Mouse (Mus musculus): Measurements from ENCODE around the gene Pnpla6.

- TF ChIP-seq CTCF (IDR thresholded peaks at IDR 0.05; ENCODE audit: low read depth, low read length) (no peak), POLR2A (IDR thresholded peaks at IDR 0.05; ENCODE audit: insufficient read depth, low read length) (no peak)
These were observed 16.8 kb downstream of the Pnpla6 start for GRCm38 (mm10) chr8:3531936-3532335.

Measured in ES-Bruce4 (cell line).